Mouse (Mus musculus) bone marrow macrophage, adult 2 months (primary cell): Measurements from ENCODE around the gene Gm13103.
"Not testable (repeated sequence)": the region's sequence is repeated elsewhere in the genome, so short reads cannot be mapped to it uniquely, and the experiment has no call there.

ENCODE experiments used
- CTCF ChIP-seq: IDR thresholded peaks from 2 replicates; pipeline ENCODE4 v1.5.1; 2012; ENCODE audit warnings: low read depth, mild to moderate bottlenecking, low read length, moderate library complexity
- POLR2A ChIP-seq: IDR thresholded peaks from 2 replicates; pipeline ENCODE4 v1.6.1; 2012; ENCODE audit warnings: mild to moderate bottlenecking, low read depth, low read length, borderline replicate concordance

GRCm38 (mm10) chr4:143882371-143882770, 36.1 kb downstream of the Gm13103 start:
- TF ChIP-seq CTCF, POLR2A: not testable (repeated sequence)
